Mouse (Mus musculus): Measurements from ENCODE around the gene Faf1. TPM values are rescaled to one million over a fixed set of nuclear protein-coding genes. Genes with fewer than 3 reads are reported as not detected.

Gene Faf1
- polyA plus RNA-seq, 1 experiment from 2014 or later = 42.2 TPM

GRCm38 (mm10) chr4:109661183-109661582, 15.2 kb upstream of the Faf1 start:
- Histone ChIP-seq H3K36me3 (ENCODE audit: control insufficient read depth, insufficient read depth, low read length) (no peaks in the 10 kb centered on the region), H3K9ac (replicated peaks; ENCODE audit: low read depth, low read length) (no peak overlapping the region), H3K27me3 (ENCODE audit: control insufficient read depth, insufficient read depth, low read length) (peaks cover 56% of the 10 kb centered on the region), H3K4me1 (ENCODE audit: control insufficient read depth, insufficient read depth, low read length) (peaks cover 16% of the 10 kb centered on the region), H3K4me3 (ENCODE audit: low read depth, low read length) (no peak overlapping the region), H3K9me3 (ENCODE audit: control insufficient read depth, low read length) (no peaks in the 10 kb centered on the region), H3K4me2 (ENCODE audit: low read depth, low read length) (no peak overlapping the region), H3K27ac (ENCODE audit: low read depth, low read length) (no peak overlapping the region)
- 15% methylated on average over 5 of the region's 5 CpGs for WGBS
- no peak for ATAC-seq (ENCODE audit: low read depth)

DNA sequence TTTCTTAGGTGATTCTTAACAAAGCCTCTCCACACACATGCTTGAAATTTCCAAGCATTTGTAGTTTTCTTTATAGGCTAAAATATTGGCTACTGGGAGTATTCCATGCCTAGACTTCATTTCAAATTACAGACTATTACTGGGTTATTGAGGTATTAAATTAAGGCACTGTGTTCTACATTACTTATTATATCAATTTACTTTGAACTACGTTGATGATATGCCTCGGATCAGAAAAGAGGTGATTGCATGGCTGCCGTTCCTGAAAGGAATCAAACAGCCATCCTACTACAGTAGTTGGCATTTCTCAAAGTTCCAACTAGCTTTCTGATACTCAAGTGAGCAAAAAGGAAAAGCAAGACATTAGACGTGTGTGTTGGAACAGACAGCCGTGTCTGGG, 14.1 kb upstream of the Faf1 start:
- Histone ChIP-seq H3K9ac (replicated peaks; ENCODE audit: low read depth, low read length) (no peak overlapping the region), H3K27ac (ENCODE audit: low read depth, low read length) (no peak overlapping the region), H3K4me2 (ENCODE audit: low read depth, low read length) (no peak overlapping the region), H3K4me1 (ENCODE audit: control insufficient read depth, insufficient read depth, low read length) (peaks cover 13% of the 10 kb centered on the region), H3K27me3 (ENCODE audit: control insufficient read depth, insufficient read depth, low read length) (peaks cover 46% of the 10 kb centered on the region), H3K9me3 (ENCODE audit: control insufficient read depth, low read length) (no peaks in the 10 kb centered on the region), H3K36me3 (ENCODE audit: control insufficient read depth, insufficient read depth, low read length) (no peaks in the 10 kb centered on the region), H3K4me3 (ENCODE audit: low read depth, low read length) (no peak overlapping the region)
- 11% methylated on average over 5 of the region's 5 CpGs for WGBS
- no peak for ATAC-seq (ENCODE audit: low read depth)

DNA sequence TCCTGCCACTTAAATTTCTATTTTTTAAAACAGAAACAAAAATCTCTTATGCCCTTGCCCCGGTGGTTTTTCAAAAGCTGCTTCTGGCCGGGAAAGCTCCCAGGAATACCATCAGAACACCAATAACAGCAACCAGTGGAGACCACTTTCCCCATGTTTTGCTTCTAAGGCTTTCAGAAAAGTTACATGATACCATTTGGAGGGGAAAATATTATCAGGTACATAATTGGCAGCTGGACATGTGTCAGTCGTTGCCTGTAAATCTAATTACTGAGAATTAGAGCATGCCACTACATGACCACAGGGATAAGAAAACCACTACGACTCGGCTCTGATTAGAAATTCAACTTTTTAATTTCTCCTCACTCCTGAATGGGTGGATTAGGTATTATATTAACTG, 12.3 kb upstream of the Faf1 start:
- Histone ChIP-seq H3K9ac (replicated peaks; ENCODE audit: low read depth, low read length) (no peak overlapping the region), H3K27ac (ENCODE audit: low read depth, low read length) (no peak overlapping the region), H3K4me2 (ENCODE audit: low read depth, low read length) (no peak overlapping the region), H3K9me3 (ENCODE audit: control insufficient read depth, low read length) (no peaks in the 10 kb centered on the region), H3K36me3 (ENCODE audit: control insufficient read depth, insufficient read depth, low read length) (no peaks in the 10 kb centered on the region), H3K4me1 (ENCODE audit: control insufficient read depth, insufficient read depth, low read length) (peaks cover 10% of the 10 kb centered on the region; the same call in 1 of the 2 replicates), H3K4me3 (ENCODE audit: low read depth, low read length) (no peak overlapping the region), H3K27me3 (ENCODE audit: control insufficient read depth, insufficient read depth, low read length) (peaks cover 38% of the 10 kb centered on the region)
- no peak for ATAC-seq (ENCODE audit: low read depth)
- 11% methylated on average over 5 of the region's 5 CpGs for WGBS

- H3K4me2 ChIP-seq (ENCODE audit: low read depth, low read length) = peak overlapping the region; percentile 72
- no peaks in the 10 kb centered on the region for H3K9me3 ChIP-seq (ENCODE audit: control insufficient read depth, low read length)
- ATAC-seq (ENCODE audit: low read depth) = peak; percentile 59; the same call in 1 of the 2 replicates
- H3K36me3 ChIP-seq (ENCODE audit: control insufficient read depth, insufficient read depth, low read length) = no peaks in the 10 kb centered on the region
- peak overlapping the region; percentile 39 for H3K9ac ChIP-seq (replicated peaks; ENCODE audit: low read depth, low read length)
- H3K27ac ChIP-seq (ENCODE audit: low read depth, low read length) = no peak overlapping the region
- peak overlapping the region; percentile 42 for H3K4me3 ChIP-seq (ENCODE audit: low read depth, low read length)
- under 1% methylated on average over 49 of the region's 49 CpGs for WGBS
- peaks cover 10% of the 10 kb centered on the region; the same call in 1 of the 2 replicates for H3K4me1 ChIP-seq (ENCODE audit: control insufficient read depth, insufficient read depth, low read length)
- H3K27me3 ChIP-seq (ENCODE audit: control insufficient read depth, insufficient read depth, low read length) = peaks cover 31% of the 10 kb centered on the region
These were observed 11.0 kb upstream of the Faf1 start for GRCm38 (mm10) chr4:109665101-109665981.

GRCm38 (mm10) chr4:109665982-109666460, 10.4 kb upstream of the Faf1 start:
- Histone ChIP-seq H3K9me3 (ENCODE audit: control insufficient read depth, low read length) (no peaks in the 10 kb centered on the region), H3K27ac (ENCODE audit: low read depth, low read length) (no peak overlapping the region), H3K4me2 (ENCODE audit: low read depth, low read length) (peak overlapping the region; percentile 72), H3K9ac (replicated peaks; ENCODE audit: low read depth, low read length) (peak overlapping the region; percentile 39), H3K4me1 (ENCODE audit: control insufficient read depth, insufficient read depth, low read length) (peaks cover 10% of the 10 kb centered on the region; the same call in 1 of the 2 replicates), H3K4me3 (ENCODE audit: low read depth, low read length) (peak overlapping the region; percentile 42), H3K27me3 (ENCODE audit: control insufficient read depth, insufficient read depth, low read length) (peaks cover 27% of the 10 kb centered on the region), H3K36me3 (ENCODE audit: control insufficient read depth, insufficient read depth, low read length) (no peaks in the 10 kb centered on the region)
- WGBS = under 1% methylated on average over 49 of the region's 49 CpGs
- peak; percentile 60 for ATAC-seq (ENCODE audit: low read depth)

DNA sequence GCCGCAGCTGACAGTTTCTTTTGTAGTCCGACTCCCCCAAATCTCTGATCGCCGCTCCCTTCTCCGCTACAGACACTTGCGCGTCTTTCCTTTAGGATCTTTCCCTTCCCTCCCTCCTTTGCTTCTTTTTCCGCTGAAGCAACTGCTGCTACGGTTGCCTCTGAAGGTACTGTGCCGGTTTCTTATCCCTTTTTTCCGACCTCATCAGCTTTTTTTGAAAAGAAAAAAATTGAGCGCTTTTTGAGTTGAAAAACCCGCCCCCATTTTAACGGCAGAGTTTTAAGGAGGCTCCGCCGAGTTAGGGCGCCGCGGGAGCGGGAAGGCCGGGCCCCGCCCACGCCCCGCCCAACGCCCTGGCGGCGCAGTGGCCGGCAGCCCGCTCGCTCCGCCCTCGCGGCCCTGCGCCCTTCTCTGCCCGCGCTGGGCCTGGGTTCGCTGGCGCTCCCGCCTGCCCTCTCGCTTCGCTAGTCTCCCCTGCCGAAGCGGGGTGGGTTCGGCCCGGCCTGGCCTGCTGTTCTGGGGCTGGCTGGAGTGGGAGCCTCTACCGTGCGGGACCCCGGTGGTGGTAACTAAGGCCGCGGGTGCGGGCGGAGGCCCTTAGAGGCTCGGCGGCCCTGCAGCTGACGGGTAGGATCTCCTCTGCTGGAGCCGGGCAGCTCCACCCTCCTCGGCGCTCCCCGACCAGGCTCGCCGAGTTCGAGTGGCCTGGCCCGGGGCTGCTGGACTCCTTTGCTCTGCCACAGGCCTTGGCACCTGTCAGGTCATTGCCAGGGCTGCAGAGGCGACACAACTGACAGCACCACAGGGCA, 9.7 kb upstream of the Faf1 start, which contains the start of gene Cdkn2c:
Gene Cdkn2c, minus strand, starts transcription at position 729 of the 809 bp plus-strand sequence.
- Histone ChIP-seq H3K4me2 (ENCODE audit: low read depth, low read length) (peak within 1 kb of the TSS; percentile 72), H3K27ac (ENCODE audit: low read depth, low read length) (peak within 1 kb of the TSS; percentile 57; the same call in 1 of the 2 replicates), H3K36me3 (ENCODE audit: control insufficient read depth, insufficient read depth, low read length) (no peaks in the 10 kb centered on the region), H3K4me1 (ENCODE audit: control insufficient read depth, insufficient read depth, low read length) (peaks cover 10% of the 10 kb centered on the region; the same call in 1 of the 2 replicates), H3K4me3 (ENCODE audit: low read depth, low read length) (peak within 1 kb of the TSS; percentile 42), H3K9me3 (ENCODE audit: control insufficient read depth, low read length) (no peaks in the 10 kb centered on the region), H3K27me3 (ENCODE audit: control insufficient read depth, insufficient read depth, low read length) (peaks cover 20% of the 10 kb centered on the region), H3K9ac (replicated peaks; ENCODE audit: low read depth, low read length) (peak within 1 kb of the TSS; percentile 63)
- WGBS = under 1% methylated on average over 64 of the region's 64 CpGs
- ATAC-seq (ENCODE audit: low read depth) = peak; percentile 85

GRCm38 (mm10) chr4:109667518-109667917, 8.9 kb upstream of the Faf1 start:
- 55% methylated on average over 2 of the region's 2 CpGs for WGBS

GRCm38 (mm10) chr4:109670213-109670612, 6.2 kb upstream of the Faf1 start:
- 88% methylated on average over 2 of the region's 2 CpGs for WGBS
- Histone ChIP-seq H3K4me3 (ENCODE audit: low read depth, low read length) (no peak overlapping the region), H3K9me3 (ENCODE audit: control insufficient read depth, low read length) (no peaks in the 10 kb centered on the region), H3K4me1 (ENCODE audit: control insufficient read depth, insufficient read depth, low read length) (peaks cover 10% of the 10 kb centered on the region; the same call in 1 of the 2 replicates), H3K9ac (replicated peaks; ENCODE audit: low read depth, low read length) (no peak overlapping the region), H3K36me3 (ENCODE audit: control insufficient read depth, insufficient read depth, low read length) (no peaks in the 10 kb centered on the region), H3K4me2 (ENCODE audit: low read depth, low read length) (no peak overlapping the region), H3K27me3 (ENCODE audit: control insufficient read depth, insufficient read depth, low read length) (peaks cover 1% of the 10 kb centered on the region; the same call in 1 of the 2 replicates), H3K27ac (ENCODE audit: low read depth, low read length) (no peak overlapping the region)
- no peak for ATAC-seq (ENCODE audit: low read depth)

More at GRCm38 (mm10) chr4:109667518-109667917, 8.9 kb upstream of the Faf1 start:
- H3K4me2 ChIP-seq (ENCODE audit: low read depth, low read length) = peak overlapping the region; percentile 72; the same call in 1 of the 2 replicates
- H3K4me3 ChIP-seq (ENCODE audit: low read depth, low read length) = no peak overlapping the region
- H3K27me3 ChIP-seq (ENCODE audit: control insufficient read depth, insufficient read depth, low read length) = peaks cover 14% of the 10 kb centered on the region
- peaks cover 10% of the 10 kb centered on the region; the same call in 1 of the 2 replicates for H3K4me1 ChIP-seq (ENCODE audit: control insufficient read depth, insufficient read depth, low read length)
- H3K27ac ChIP-seq (ENCODE audit: low read depth, low read length) = no peak overlapping the region
- H3K9me3 ChIP-seq (ENCODE audit: control insufficient read depth, low read length) = no peaks in the 10 kb centered on the region
- ATAC-seq (ENCODE audit: low read depth) = no peak
- no peak overlapping the region for H3K9ac ChIP-seq (replicated peaks; ENCODE audit: low read depth, low read length)
- H3K36me3 ChIP-seq (ENCODE audit: control insufficient read depth, insufficient read depth, low read length) = no peaks in the 10 kb centered on the region
